Mouse (Mus musculus) cerebellum, postnatal 25 days (tissue): Measurements from ENCODE around the gene Olfr1280.
"Not testable (repeated sequence)": the region's sequence is repeated elsewhere in the genome, so short reads cannot be mapped to it uniquely, and the experiment has no call there.

ENCODE experiments used
- DNase-seq, 2 experiments: peaks; one replicate each; pipeline ENCODE4 v3.0.0; 2021; ENCODE audit warnings: mixed read lengths in 2 of 2

Olfr1280 gene

DNA sequence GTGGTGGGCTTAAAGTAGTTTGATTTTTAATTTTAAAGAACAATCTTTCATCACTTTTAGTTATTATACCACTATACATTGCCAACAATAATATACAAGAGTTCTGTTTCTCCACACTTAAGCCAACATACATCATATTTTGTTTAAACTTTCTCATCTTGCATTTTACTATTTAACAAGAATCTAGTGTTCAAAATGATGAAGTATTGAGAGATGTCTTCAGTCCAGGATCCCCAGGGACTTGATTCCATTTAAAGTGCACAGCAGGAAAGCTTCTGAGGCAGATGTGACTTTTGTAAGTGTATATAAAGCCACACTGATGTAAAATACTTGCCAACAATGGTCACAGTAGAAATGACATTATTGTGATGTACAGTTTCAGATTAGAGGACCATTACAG lies at the start of gene Olfr1280:
TSS of gene Olfr1280 (plus strand) at position 301 of the 400 bp plus-strand sequence.
- no peak for DNase-seq

GRCm38 (mm10) chr2:111274006-111274405 lies 39.8 kb upstream of the Olfr1280 start, which contains the start of gene Olfr1277:
TSS of gene Olfr1277 (minus strand) at chr2:111274106.
- DNase-seq, result no peak

DNA sequence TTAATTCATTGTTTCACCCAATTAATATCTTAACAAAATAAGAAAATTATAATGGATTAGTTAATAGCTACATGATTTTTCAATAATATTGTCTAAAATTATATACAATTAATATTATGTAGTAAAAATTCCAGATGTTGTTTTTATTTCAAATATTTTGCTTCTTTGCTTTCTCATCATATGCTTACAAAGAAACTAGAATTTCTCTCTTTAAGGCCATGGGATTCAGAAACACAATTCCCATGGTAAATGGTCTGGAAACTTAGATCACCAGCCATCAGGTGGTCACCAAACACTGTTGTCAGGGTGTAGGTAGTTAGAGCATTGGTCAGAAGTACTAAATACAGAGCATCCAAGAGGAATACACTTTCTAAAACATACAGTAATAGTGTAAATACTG lies 24.0 kb upstream of the Olfr1280 start, which contains the start of gene Olfr1278:
TSS of gene Olfr1278 (plus strand) at position 301 of the 400 bp plus-strand sequence.
- no peak for DNase-seq

GRCm38 (mm10) chr2:111298541-111298940 lies 15.3 kb upstream of the Olfr1280 start:
- no peak for DNase-seq

DNA sequence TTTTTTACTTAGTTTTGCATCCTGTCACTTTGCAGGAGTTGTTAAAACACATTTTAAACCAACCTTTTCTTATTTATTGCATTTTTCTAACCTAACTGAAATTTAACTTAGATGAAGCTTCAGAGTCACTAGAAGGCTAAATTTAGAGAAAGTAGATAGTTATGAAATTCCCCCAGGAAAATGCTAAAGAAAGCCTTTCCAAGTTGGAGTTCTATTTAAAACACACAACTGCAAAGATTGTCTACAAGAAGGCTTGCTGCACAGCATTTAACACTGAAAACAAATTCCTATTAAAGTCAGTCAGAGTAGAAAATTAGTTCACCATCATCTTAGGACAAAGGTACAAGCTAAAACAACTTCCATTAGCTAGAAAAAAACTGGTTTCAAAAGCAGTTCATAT lies 13.4 kb upstream of the Olfr1280 start, which contains the start of gene Olfr1279:
TSS of gene Olfr1279 (plus strand) at position 262 of the 400 bp plus-strand sequence.
- DNase-seq, result no peak

- DNase-seq, result no peak
Measured at GRCm38 (mm10) chr2:111326220-111326619, 12.4 kb downstream of the Olfr1280 start, which contains the start of gene Olfr1281. TSS of gene Olfr1281 (plus strand) at chr2:111326520.

- DNase-seq, result not testable (repeated sequence)
Measured at GRCm38 (mm10) chr2:111333721-111334120, 19.9 kb downstream of the Olfr1280 start.

DNA sequence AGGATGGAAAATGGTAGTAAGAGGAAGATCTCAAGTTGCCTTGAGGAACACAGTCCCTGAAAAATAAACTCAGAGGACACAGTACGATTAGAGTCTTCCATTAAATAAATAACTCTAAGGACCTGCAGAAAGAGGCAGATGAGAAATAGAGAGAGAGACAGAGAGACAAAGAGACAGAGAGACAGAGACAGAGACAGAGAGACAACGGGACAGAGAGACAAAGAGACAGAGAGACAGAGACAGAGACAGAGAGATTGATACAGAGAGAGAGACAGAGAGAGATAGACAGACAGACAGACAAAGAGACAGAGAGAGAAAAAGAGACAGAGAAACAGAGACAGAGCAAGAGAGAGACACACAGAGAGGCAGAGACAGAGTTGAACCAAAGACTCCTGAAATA lies 22.2 kb downstream of the Olfr1280 start, which contains the start of gene Olfr1282:
TSS of gene Olfr1282 (minus strand) at position 101 of the 400 bp plus-strand sequence.
- DNase-seq, result no peak

- no peak for DNase-seq
Measured at GRCm38 (mm10) chr2:111366490-111366889, 52.7 kb downstream of the Olfr1280 start, which contains the start of gene Olfr1283. TSS of gene Olfr1283 (plus strand) at chr2:111366790.

GRCm38 (mm10) chr2:111375222-111375621 lies 61.4 kb downstream of the Olfr1280 start, which contains the start of gene Olfr1284:
TSS of gene Olfr1284 (plus strand) at chr2:111375522.
- no peak for DNase-seq
